Mouse (Mus musculus): Measurements from ENCODE around the gene Pde4b.

GRCm38 (mm10) chr4:102186888-102187287 lies 99.5 kb downstream of the Pde4b start:
- no peak for TF ChIP-seq ZNF384 (IDR thresholded peaks at IDR 0.05; ENCODE audit: low read depth, low read length)
- TF ChIP-seq ZC3H11A (IDR thresholded peaks at IDR 0.05; ENCODE audit: borderline replicate concordance, low read depth, low read length) = no peak
- no peak for TF ChIP-seq HCFC1 (IDR thresholded peaks at IDR 0.05; ENCODE audit: borderline replicate concordance, insufficient read depth, low read length)
- no peak for TF ChIP-seq CHD2 (IDR thresholded peaks at IDR 0.05; ENCODE audit: low read depth, low read length)
- no peak for TF ChIP-seq MAFK (IDR thresholded peaks at IDR 0.05; ENCODE audit: insufficient read depth, low read depth, low read length)
